Mouse (Mus musculus) thymus, postnatal 10 days (tissue): ENCODE results near the gene Aplp1.
"Not testable (repeated sequence)": the region's sequence is repeated elsewhere in the genome, so short reads cannot be mapped to it uniquely, and the experiment has no call there.

Experiments used
- DNase-seq, 2 experiments: peaks; one replicate each; pipeline ENCODE4 v3.0.0; 2021; ENCODE audit warnings: low spot score in 2 of 2

Aplp1 gene

DNA sequence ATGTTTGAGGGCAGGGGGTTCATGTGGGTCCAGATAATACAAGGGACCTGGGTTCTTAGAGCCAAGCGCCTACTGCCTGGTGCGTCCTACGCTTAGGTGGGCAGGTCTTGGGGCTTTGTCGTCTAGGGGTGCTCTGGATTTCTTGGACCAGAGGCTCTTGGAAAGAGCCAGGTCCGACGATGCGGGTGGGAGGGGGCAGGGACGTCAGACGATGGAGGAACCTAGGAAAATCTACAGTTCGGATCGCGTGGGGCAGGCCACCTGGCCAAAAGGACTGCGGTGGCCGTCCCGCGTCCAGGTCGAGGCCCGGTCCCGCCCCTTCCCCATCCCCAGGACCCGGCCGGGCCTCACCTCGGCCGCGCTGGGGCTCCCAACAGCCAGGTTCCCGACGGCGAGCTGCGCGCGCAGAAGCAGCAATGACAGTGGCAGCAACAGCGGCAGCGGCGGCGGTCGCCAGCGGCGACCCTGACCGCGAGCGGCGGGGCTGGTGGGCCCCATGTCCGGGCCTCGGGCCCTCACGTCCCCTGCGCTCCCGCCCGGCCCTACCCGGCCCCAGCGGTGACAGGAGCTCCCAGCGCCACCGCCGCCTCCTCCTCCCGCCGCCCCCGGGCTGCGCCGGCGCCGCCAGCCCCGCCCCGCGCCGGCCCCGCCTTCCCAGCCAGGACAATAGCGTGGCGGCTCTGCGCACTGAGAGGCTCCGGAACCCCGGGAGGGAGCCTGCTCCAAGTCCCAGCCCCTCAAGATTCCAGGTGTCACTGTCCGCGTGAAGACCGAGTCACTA lies at the start of gene Aplp1:
Gene Aplp1, minus strand, starts transcription at position 565 of the 781 bp plus-strand sequence.
- peak in 1 of 2 experiments; percentile 35 for DNase-seq

GRCm38 (mm10) chr7:30493401-30493931 lies 48.1 kb upstream of the Aplp1 start, which contains the start of gene Prodh2:
Prodh2 (plus strand) TSS chr7:30493622.
- no peak for DNase-seq

- DNase-seq: peak; percentile 44 to 84
Observed at GRCm38 (mm10) chr7:30492765-30493164, 47.4 kb upstream of the Aplp1 start.

DNA sequence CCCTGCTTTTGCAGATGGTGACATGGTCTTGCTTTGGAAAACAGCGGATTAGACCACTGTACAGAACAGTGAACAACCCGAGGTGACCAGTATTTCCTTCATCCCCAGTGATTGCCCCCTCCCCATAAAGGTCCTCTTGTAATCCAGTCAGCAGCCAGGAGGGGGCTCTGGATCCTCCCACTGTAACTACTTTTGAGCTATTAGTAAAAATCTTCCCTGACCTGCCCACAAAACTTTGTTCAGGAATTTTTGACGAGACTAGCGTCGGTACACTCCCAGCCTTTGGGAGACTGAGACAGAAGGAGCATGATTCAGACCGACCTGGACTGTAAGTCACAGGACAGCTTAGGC lies 45.6 kb upstream of the Aplp1 start:
- DNase-seq: no peak

GRCm38 (mm10) chr7:30490251-30490956 lies 45.1 kb upstream of the Aplp1 start:
- peak in 1 of 2 experiments; percentile 53 for DNase-seq

DNA sequence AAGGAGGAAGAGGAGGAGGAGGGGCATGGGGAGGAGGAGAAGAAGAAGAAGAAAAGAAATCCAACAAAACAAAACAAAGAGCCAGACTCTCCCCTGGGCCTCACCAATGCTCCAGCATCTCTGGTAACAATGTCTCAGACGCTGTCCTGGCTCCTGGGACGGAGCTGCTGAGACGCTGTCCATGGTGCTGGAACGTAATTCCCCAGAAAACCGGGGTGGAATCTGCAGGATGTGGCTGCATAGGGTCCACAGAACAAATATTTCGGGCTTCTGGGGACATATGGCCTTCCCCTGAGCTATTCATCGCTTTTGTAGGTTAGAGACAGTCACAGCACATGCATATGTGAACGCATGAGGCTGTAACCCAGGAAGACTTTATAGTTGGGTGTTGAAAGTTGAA lies 38.9 kb upstream of the Aplp1 start:
- no peak for DNase-seq

- no peak for DNase-seq
Observed at GRCm38 (mm10) chr7:30477415-30478381, 32.4 kb upstream of the Aplp1 start.

DNA sequence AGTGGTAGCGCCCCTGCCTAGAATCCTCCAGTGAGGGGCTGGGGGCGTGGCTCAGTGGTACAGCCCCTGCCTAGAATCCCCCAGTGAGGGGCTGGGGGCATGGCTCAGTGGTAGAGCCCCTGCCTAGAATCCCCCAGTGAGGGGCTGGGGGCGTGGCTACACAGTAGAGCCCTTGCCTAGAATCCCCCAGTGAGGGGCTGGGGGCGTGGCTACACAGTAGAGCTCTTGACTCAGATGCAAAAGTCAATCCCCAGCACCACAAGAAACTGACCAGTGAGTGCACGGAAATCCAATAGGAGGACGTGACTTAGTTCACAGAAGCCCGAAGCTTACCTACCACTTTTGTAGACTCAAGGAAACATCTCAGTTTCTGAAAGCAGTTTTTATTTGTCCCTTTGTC lies 30.8 kb upstream of the Aplp1 start:
- DNase-seq: not testable (repeated sequence)

DNA sequence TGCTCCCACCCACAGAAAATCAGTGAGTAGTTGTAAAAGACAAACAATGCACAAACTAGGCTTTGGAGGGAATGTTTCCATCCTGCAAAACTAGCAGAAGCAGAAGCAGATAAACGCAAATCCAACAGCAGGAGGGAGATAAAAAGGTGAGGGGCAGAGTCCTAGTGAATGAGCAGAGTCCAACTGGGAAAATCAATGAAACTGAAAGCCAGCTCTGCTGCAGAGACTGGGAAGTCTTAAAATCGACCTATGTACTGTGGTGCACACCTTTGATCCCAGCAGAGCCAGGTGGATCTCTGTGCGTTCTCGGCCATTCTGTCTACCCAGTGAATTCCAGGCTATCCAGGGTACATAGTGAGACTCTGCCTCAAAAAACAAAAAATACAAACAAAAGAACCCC lies 29.7 kb upstream of the Aplp1 start:
- DNase-seq: no peak

DNA sequence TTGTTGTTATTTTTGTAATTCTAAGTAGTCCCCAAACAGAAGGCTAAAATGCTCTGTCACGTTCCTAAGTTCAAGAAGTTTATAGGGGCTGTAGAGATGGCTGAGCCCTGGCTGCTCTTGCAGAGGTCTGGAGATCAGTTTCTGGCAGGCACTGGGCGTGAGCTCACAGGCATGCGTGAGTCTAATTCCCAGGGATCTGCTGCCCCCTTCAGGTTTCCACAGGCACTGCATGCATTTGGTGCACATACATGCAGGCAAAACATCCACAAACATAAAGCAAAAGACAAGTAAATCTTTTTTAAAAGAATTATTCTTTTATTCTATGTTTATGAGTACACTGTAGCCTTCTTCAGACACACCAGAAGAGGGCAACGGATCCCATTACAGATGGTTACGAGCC lies 27.1 kb upstream of the Aplp1 start:
- DNase-seq: peak in 1 of 2 experiments; percentile 59

DNA sequence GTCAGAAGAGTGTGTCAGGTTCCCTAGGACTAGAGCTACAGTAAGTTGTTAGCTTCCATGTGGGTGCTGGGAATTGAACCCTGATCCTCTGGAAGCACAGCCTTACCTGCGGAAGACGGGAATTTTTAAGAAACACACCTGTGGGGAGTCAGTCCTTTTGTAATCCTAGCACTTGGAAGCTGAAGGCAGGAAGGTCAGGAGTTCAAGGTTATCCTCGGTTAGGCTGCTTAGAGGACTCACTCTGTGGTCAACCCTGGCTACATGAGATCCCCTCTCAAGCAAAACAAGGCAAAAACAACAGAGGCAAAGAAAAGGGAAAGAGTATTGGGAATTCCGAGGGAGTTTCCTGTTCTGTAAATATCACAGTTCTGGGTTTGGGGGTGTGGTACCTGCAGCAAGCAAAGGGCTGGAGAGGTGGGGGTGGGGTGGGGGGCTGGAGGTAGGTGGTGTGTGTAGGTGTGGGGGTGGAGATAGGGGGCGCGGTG lies 19.5 kb upstream of the Aplp1 start:
- no peak for DNase-seq

- no peak for DNase-seq
Observed at GRCm38 (mm10) chr7:30463996-30464395, 18.7 kb upstream of the Aplp1 start.

DNA sequence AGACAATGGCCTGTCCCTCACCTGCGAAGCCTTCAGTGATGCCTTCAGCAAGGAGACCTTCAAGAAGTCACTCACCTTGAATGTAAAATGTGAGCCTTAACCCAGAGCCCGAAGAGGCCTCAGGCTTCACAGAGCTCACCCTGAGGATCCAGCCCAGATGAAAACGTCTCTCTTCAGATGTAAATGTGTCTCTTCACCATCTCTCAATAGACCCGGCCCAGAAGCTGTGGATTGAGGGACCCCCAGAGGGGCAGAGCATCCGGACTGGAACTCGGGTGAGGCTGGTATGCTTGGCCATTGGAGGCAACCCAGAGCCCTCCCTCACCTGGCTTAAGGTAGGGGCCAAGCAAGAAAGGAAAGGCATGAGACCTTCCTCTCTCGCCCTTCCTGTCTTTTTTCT lies 18.2 kb upstream of the Aplp1 start:
- no peak for DNase-seq

DNA sequence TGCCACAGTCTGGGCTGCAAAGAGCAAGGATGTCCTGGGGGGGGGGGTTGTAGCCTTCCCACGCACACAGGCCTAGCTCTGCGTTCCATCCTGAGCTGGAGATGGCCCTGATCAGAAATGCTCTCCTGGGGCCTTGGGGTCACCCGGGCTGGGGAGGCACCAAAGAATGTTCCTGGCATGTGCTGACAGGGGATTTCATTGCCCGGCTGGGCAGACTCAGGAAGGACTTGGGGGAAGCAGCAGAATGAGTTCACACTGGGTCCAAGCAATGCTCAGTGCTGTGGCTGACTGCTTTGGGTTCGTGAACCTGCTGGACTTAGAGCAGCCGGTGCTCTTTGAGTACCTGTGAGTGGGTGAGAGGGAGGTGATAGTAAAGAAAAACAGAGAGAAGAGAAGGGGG lies 14.1 kb upstream of the Aplp1 start:
- no peak for DNase-seq

GRCm38 (mm10) chr7:30457629-30458330 lies 12.4 kb upstream of the Aplp1 start, which contains the start of the genes Kirrel2 and Nphs1:
Kirrel2 (minus strand) TSS chr7:30457690.
Nphs1 (plus strand) TSS chr7:30458315.
- DNase-seq: no peak

GRCm38 (mm10) chr7:30456911-30457628 lies 11.7 kb upstream of the Aplp1 start:
- DNase-seq: no peak

GRCm38 (mm10) chr7:30456487-30456886 lies 11.2 kb upstream of the Aplp1 start:
- DNase-seq: no peak

- DNase-seq: no peak
Observed at GRCm38 (mm10) chr7:30454259-30454658, 8.9 kb upstream of the Aplp1 start.

- no peak for DNase-seq
Observed at GRCm38 (mm10) chr7:30453766-30454165, 8.4 kb upstream of the Aplp1 start.

GRCm38 (mm10) chr7:30453327-30453726 lies 8.0 kb upstream of the Aplp1 start:
- no peak for DNase-seq
